Mouse (Mus musculus) cerebellum, adult 2 months (tissue): ENCODE data around the gene Olfr1061. TPM values are rescaled to one million over a fixed set of nuclear protein-coding genes. Genes with fewer than 3 reads are reported as not detected.
"Not testable (repeated sequence)": the region's sequence is repeated elsewhere in the genome, so short reads cannot be mapped to it uniquely, and the experiment has no call there.

ENCODE experiments used
- DNase-seq, 2 experiments: peaks; one replicate each; pipeline ENCODE4 v3.0.0; 2021
- H3K27ac ChIP-seq: fragments of 200-500 bp; 2 replicates; pipeline ENCODE4 v1.5.1; 2012; ENCODE audit warnings: low read length, control low read depth, inconsistent platforms; ENCODE audit not compliant: insufficient read depth
- H3K27me3 ChIP-seq: fragments of 200-500 bp; 2 replicates; pipeline ENCODE4 v1.6.1; 2012; ENCODE audit warnings: inconsistent platforms, mild to moderate bottlenecking, low read length, moderate library complexity; ENCODE audit not compliant: control insufficient read depth, insufficient read depth
- H3K4me1 ChIP-seq: fragments of 200-500 bp; 2 replicates; pipeline ENCODE4 v1.6.1; 2011; ENCODE audit warnings: low read length; ENCODE audit not compliant: control insufficient read depth, insufficient read depth
- H3K4me3 ChIP-seq: fragments of 200-500 bp; replicated peaks from 2 replicates; pipeline ENCODE3; 2011; ENCODE audit warnings: mild to moderate bottlenecking, low read depth, low read length, control low read depth; ENCODE audit not compliant: insufficient read depth
- CTCF ChIP-seq: fragments of 200-500 bp; IDR thresholded peaks from 2 replicates; pipeline ENCODE4 v1.5.1; 2011; ENCODE audit warnings: low read depth, mild to moderate bottlenecking, control low read depth, low read length, moderate library complexity, borderline replicate concordance; ENCODE audit not compliant: insufficient read depth
- POLR2A ChIP-seq: fragments of 200-500 bp; IDR thresholded peaks from 2 replicates; pipeline ENCODE4 v1.6.1; 2011; ENCODE audit warnings: low read length, control low read depth, borderline replicate concordance; ENCODE audit not compliant: insufficient read depth
- WGBS: fragments of 180-500 bp; shearing (Covaris S2); methylation state at CpG from one replicate; pipeline ENCODE4 v1.1.7; 2018; 5-methylcytosine and 5-hydroxymethylcytosine counted together
- polyA plus RNA-seq: library from polyadenylated mRNA; depleted of rRNA; stranded (reverse); fragments of >200 nt; gene quantifications from 2 replicates; pipeline ENCODE4 v1.2.3, GENCODE M21; 2012; rRNA removed

The Olfr1061 gene
- polyA plus RNA-seq, 1 experiment = not detected

- Histone ChIP-seq H3K4me3 (no peak within 1 kb of the TSS), H3K27ac (no peak within 1 kb of the TSS), H3K27me3 (no peaks in the 10 kb centered on the region), H3K4me1 (no peaks in the 10 kb centered on the region)
- TF ChIP-seq CTCF (no peak), POLR2A (no peak)
- DNase-seq = no peak
Observed at GRCm38 (mm10) chr2:86378293-86378692, 35.6 kb downstream of the Olfr1061 start, which contains the start of gene Olfr1057. Gene Olfr1057, minus strand, starts transcription at chr2:86378393.

- DNase-seq, H3K4me3 ChIP-seq, H3K27ac ChIP-seq, H3K4me1 ChIP-seq, H3K27me3 ChIP-seq: not testable (repeated sequence)
- WGBS = 84% methylated on average over 2 of the region's 6 CpGs
Observed at GRCm38 (mm10) chr2:86366342-86366741, 47.5 kb downstream of the Olfr1061 start.

Other genes with a start within 250 kb of the Olfr1061 start
- not detected in 2 replicates for gene Olfr1043, start 246.5 kb downstream of the Olfr1061 start, polyA plus RNA-seq
- not detected in 2 replicates for gene Olfr1044, start 236.2 kb downstream of the Olfr1061 start, polyA plus RNA-seq
- gene Olfr52, start 228.4 kb downstream of the Olfr1061 start, polyA plus RNA-seq = not detected in 2 replicates
- not detected in 2 replicates for gene Olfr1045, start 211.0 kb downstream of the Olfr1061 start, polyA plus RNA-seq
- not detected in 2 replicates for gene Olfr1046, start 194.7 kb downstream of the Olfr1061 start, polyA plus RNA-seq
- gene Olfr1047, start 182.6 kb downstream of the Olfr1061 start, polyA plus RNA-seq = not detected in 2 replicates
- not detected in 2 replicates for gene Olfr1048, start 173.8 kb downstream of the Olfr1061 start, polyA plus RNA-seq
- gene Olfr1049, start 155.7 kb downstream of the Olfr1061 start, polyA plus RNA-seq = not detected in 2 replicates
- gene Olfr1051, start 135.0 kb downstream of the Olfr1061 start, polyA plus RNA-seq = not detected in 2 replicates
- gene Olfr1052, start 121.6 kb downstream of the Olfr1061 start, polyA plus RNA-seq = not detected in 2 replicates
- gene Olfr1053, start 98.8 kb downstream of the Olfr1061 start, polyA plus RNA-seq = not detected in 2 replicates
- gene Olfr1054, start 78.6 kb downstream of the Olfr1061 start, polyA plus RNA-seq = not detected in 2 replicates
- gene Olfr1055, start 63.8 kb downstream of the Olfr1061 start, polyA plus RNA-seq = not detected in 2 replicates
- gene Olfr1056, start 51.6 kb downstream of the Olfr1061 start, polyA plus RNA-seq = not detected in 2 replicates
- gene Olfr1057, start 35.7 kb downstream of the Olfr1061 start, polyA plus RNA-seq = not detected in 2 replicates
- gene Olfr1058, start 25.5 kb downstream of the Olfr1061 start, polyA plus RNA-seq = not detected in 2 replicates
- not detected in 2 replicates for gene Olfr1062, start 12.7 kb upstream of the Olfr1061 start, polyA plus RNA-seq
- not detected in 2 replicates for gene Olfr1065, start 36.5 kb upstream of the Olfr1061 start, polyA plus RNA-seq
- gene Olfr1066, start 42.2 kb upstream of the Olfr1061 start, polyA plus RNA-seq = not detected in 2 replicates
- not detected in 2 replicates for gene Olfr228, start 73.3 kb upstream of the Olfr1061 start, polyA plus RNA-seq
- gene Olfr1076, start 94.4 kb upstream of the Olfr1061 start, polyA plus RNA-seq = not detected in 2 replicates
- not detected in 2 replicates for gene Olfr1079, start 128.4 kb upstream of the Olfr1061 start, polyA plus RNA-seq
- gene Olfr1080, start 144.2 kb upstream of the Olfr1061 start, polyA plus RNA-seq = not detected in 2 replicates
- gene Olfr1082, start 184.9 kb upstream of the Olfr1061 start, polyA plus RNA-seq = not detected in 2 replicates
- gene Olfr1084, start 225.7 kb upstream of the Olfr1061 start, polyA plus RNA-seq = not detected in 2 replicates
- gene Olfr1085, start 248.0 kb upstream of the Olfr1061 start, polyA plus RNA-seq = not detected in 2 replicates